Mouse (Mus musculus) ovary, adult 2 months (tissue): ENCODE data around the gene Ubxn1. TPM values are rescaled to one million over a fixed set of nuclear protein-coding genes. Genes with fewer than 3 reads are reported as not detected.

ENCODE experiments used
- polyA plus RNA-seq: library from polyadenylated mRNA; depleted of rRNA; stranded (reverse); fragments of >200 nt; gene quantifications from 2 replicates; pipeline ENCODE4 v1.2.3, GENCODE M21; 2012; rRNA removed

Ubxn1 gene
- polyA plus RNA-seq = 115 and 129 TPM in 2 replicates

DNA sequence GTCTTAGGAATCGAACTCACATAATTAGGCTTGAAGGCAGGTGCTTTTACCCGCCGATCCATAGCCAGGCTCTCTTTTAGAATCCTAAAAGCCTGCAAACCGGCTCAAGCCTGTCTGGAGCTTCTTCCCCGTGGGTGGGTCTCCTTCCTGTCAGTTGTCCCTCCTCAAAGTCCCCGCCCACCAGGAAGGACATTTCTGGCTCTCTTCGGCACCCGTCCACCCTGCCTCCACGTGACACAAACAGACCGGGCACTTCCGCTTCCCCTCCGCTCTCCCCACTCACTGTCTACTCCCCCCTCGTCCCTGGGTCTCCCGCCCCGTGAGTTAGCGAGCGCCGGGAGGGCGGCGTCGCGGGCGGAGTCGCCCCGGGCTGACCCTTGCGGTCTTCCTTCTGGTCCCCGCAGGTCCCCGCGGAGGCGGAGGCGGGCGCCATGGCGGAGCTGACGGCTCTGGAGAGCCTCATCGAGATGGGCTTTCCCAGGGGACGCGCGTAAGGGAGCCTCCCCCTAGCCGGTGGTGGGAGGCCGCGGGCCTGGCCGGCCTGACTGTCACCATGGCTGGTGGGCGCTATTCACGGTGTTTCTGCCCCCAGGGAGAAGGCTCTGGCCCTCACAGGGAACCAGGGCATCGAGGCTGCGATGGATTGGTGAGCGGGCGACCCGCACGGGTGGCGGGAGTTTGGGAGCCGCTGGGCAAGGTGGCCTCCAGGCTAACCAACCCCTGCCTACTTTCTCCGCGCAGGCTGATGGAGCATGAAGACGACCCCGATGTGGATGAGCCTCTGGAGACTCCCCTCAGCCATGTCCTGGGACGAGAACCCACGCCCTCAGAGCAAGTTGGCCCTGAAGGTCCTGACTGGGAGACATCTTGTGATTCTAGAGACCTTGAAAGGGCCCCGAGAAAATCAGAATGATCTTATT lies at the start of gene Ubxn1:
Gene Ubxn1, plus strand, starts transcription at position 230 of the 920 bp plus-strand sequence.

DNA sequence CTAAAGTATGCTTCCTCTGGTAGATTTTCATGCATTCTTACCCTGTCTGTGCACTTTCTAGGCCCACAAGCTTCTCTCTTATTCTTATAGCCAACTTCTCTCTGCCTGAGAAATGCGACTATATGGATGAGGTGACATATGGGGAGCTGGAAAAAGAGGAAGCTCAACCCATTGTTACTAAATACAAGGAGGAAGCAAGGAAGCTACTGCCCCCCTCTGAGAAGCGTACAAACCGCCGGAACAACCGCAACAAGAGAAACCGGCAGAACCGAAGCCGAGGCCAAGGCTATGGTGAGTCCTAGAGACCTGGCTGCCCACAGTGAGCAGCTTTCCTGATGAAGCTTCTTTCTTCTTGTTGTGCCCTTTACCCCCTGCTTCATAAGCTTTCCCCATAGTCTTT lies 41.6 kb upstream of the Ubxn1 start, which contains the start of gene AC129217.1:
Gene AC129217.1, plus strand, starts transcription at position 114 of the 400 bp plus-strand sequence.

DNA sequence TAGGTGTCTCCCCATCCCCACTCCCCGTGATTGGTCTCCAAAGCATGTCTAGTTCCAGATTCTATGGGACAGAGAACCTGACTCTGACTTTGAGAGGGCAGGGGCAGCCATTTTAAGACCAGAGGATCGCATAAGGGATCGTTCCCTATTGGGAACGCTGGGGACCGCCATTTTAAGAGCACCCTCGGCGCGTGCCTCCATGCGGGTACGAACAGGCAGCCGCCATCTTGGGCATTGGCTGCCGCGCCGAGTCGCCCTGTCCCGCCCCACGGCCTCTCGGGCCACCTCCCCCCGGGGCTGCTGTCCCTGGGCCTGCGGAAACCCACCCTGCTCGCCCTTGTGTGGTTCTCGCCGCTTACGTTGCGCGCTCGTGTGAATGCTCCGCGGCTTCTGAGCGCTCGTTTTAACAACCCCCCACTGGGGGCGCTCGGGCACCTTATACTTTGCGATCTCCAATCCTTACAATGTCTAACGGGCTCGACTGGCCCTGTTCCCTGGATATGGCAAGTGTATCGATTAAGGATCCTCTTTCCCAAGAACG lies 34.0 kb upstream of the Ubxn1 start, which contains the start of gene Bscl2:
Gene Bscl2, plus strand, starts transcription at position 217 of the 541 bp plus-strand sequence.

DNA sequence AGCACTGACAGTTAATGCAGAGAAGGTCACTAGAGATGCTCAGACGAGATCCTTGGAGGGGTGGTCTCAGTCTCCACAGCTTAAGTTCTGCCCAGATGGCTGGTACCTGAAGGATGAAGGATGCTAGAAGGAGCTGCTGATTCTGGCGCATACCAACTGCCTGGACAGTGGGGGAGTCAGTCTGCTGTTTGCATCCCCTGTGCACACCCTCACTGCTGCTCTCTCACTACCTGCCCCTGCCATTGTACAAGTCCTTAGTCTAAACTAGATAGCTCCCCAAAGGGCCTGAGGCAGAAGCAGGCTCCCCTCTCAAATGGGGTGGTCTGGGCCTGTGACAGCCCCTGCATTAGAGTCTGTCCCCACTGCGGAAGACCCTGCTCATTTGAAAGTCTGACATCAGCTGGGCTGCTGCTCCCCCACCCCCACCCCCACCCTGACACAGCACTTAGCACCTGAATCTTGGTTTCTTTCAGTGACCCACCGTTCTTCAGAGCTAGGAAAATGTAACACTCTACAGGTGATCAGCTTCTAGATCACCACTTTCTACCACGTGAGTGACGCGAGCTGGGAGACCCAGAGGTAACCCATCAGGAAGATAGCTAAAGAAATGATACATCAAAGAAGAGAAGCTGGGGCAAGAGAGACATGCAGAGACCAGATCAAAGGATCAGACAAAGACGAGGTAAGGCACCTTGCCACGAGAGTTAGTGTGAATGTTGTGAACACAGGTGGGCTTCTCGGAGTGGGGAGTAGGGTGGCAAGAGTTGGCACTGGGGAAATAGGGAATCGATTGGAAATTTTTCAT lies 32.0 kb upstream of the Ubxn1 start, which contains the start of gene Gng3:
Gene Gng3, minus strand, starts transcription at position 92 of the 805 bp plus-strand sequence.

DNA sequence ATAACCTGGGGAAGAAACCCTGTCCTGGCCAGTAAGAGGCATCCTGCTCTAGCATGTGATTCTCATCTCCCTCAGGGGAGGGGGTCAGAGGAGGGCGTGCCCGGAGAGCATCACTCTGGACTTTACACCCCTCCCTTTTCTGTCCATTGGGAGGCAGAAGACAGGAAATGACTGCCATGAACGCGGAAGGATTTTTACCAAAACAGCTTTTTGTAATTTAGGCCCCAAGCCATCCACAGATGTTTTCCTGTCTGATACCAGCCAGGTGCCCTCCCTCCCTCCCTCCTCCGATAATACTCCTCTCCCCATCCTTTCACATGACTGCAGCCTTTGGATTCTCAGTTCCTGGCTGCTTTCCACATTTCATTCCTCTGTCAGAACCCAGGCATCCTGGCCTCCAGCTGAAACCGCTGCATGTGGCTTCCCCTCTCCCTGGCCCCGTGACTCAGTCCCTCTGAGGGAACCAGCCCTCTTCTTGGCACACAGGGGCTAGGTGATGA lies 20.8 kb upstream of the Ubxn1 start, which contains the start of gene Lrrn4cl:
Gene Lrrn4cl, plus strand, starts transcription at position 367 of the 500 bp plus-strand sequence.

DNA sequence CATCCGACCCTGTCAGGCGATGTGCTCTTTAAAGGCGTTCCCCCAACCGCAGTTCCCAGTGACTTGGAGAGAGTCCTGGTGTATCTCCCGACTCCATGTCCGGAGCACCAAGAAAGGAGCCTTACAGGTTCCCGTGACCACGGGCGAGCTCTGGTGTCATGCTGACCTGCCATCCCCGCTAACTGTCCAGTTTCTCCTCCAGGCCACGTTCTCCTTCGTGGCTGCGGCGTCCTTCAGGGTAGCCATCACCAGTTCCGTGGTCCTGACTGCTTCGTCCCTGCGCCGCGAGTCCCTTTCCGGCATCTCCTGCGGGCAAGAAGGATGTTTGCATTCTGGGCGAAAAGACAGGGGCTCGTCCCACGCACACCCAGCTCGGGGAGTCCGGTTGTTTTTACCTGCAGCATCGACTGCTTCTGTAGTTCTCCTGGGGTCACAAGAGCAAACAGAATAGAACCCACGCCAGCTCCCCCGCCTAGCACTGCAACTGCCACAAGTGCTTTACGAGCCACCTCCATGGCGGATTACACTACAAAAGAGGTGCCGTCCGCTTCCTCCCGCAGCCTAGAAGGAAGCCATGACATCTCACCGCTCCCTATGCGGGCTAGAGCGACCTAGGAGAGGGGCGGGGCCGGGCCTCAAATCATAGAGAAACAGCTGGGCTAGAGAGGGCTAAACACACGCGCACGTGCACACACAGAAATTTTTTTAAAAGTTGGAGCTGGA lies 9.2 kb downstream of the Ubxn1 start, which contains the start of gene Uqcc3:
Gene Uqcc3, minus strand, starts transcription at position 613 of the 723 bp plus-strand sequence.

DNA sequence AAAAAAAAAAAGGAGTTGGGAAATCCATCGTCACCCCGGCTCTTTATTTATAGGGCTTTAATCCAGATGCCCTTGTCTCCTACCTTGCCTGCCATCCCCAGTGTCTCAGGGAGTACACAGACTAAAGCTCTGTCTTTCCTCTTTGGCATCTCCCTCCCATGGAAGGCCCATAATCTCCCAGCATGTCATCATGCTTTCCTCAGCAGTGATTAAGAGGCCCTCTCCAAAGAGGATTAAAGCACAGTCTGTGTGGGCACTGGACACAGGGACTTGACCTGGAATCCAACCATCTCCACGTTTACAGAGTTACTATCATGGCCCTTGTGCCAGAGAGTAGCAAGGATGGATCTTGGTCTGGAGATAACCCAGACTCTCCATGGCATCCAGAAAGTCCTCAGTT lies 12.3 kb downstream of the Ubxn1 start, which contains the start of the genes Lbhd1 and Gm49403:
Gene Lbhd1, plus strand, starts transcription at position 117 of the 400 bp plus-strand sequence.
Gene Gm49403, plus strand, starts transcription at position 315 of the 400 bp plus-strand sequence.

DNA sequence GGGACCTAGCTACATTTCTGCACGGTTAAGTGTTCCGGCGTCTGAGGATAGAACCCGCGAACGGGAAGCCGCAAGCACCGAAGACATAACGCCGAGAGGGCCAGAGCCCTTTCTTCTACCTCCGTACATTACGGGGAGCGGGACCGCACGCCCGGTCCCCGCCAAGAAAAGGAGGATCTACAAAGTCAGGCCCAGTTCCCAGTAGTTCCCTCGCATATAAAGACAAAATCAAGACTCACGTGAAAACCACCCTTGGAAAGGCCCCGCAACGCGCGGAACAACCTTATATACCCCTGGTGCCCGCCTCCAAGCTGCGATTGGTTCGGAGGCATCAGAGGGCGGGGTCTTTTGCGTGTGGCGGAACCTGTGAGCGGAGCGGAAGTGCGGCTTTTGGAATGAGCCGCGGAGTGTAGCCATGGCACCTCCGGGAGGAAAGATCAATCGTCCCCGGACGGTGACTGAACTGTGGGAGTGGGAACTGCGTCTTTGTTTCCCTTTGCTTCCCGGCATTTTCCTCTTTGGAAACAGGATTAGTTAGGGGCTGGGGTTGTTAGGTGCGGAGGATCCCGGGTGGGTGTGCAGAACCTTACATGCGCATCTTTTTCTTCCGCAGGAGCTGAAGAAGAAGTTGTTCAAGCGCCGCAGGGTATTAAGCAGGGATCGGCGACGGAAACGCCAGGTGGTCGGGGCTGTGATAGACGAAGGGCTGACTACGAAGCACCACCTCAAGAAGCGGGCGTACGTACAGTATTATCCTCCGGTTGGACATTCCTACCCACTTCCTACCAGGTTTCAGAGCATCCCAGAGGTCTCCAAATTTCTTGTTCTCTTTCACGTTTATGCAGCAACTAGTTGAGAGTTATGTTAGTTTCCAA lies 17.5 kb downstream of the Ubxn1 start, which contains the start of the genes 1810009A15Rik and Gm49416:
Gene 1810009A15Rik, plus strand, starts transcription at position 343 of the 875 bp plus-strand sequence.
Gene Gm49416, plus strand, starts transcription at position 416 of the 875 bp plus-strand sequence.

DNA sequence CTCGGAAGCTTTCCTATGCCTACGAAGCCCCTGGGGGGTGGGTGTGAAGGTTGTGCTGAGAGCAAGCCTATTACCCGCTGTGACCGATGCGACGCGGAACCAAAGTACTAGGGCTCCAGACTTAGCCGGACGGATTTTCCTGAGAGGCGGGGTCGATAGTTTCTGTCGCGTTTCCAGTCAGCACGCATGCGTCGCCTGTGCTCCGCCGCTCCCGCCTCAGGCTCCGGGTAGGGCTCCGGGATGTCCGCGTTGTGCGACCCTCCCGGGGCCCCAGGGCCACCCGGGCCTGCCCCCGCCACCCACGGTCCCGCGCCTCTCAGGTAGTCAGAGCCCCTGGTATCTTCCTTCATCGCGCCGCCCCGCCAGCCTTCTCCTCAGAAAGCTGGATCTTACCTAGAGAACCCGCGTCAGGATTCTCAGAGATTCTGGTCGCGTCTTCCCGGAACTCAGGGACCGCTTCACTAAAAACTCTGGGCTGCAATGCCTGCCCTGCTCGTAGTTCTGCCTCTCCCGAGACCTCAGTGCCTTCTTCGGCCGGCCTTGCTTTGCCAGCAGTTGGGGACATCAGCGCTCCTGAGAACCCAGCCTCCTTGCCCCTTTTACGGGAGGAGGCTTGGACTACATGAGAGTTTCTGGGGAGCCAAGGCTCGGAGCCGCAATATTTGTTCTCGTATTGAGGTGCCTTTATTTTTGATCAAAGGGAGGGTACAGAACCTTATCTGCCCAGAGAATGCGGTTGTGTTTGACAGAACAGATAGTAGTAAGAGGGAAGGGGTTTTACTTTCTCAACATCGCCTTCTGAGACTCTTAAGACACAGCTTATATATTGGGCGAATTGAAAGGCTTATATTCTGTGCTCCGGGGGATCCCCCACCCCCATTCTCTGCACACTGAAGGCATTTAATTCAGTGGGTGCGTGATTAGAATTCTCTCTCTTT lies 21.8 kb downstream of the Ubxn1 start, which contains the start of gene Ints5:
Gene Ints5, plus strand, starts transcription at position 177 of the 938 bp plus-strand sequence.

DNA sequence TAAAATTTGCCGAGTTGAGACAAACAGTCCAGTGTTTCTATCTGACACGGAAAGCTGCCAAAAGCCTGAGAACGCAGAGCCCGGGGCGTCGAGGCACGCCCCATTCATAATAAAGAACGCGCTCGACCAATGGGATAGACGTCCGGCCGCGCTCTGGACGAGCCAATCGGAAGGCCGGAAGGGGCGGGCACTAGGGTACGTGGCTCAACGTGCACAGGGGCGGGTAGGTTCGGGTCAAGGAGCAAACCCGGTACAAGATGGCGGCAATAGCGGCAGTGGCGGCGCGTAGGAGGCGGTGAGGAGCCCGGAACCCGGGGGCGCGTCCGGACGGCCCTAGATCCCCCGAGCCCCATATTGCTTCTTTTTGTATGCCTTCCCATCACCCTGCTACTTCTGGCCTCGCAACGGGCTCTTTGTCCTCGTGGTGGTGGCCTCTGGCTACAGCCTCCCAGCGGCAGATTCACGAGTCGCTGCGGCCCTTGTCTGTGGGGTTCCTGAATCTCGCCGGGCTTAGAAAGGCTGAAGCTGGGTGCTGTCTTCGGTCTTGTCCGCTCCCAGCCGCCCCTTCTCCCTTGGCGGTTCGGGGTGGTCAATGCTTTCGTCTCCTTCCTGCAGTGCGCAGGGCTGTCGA lies 26.7 kb downstream of the Ubxn1 start, which contains the start of gene Ganab:
Gene Ganab, plus strand, starts transcription at position 207 of the 631 bp plus-strand sequence.

DNA sequence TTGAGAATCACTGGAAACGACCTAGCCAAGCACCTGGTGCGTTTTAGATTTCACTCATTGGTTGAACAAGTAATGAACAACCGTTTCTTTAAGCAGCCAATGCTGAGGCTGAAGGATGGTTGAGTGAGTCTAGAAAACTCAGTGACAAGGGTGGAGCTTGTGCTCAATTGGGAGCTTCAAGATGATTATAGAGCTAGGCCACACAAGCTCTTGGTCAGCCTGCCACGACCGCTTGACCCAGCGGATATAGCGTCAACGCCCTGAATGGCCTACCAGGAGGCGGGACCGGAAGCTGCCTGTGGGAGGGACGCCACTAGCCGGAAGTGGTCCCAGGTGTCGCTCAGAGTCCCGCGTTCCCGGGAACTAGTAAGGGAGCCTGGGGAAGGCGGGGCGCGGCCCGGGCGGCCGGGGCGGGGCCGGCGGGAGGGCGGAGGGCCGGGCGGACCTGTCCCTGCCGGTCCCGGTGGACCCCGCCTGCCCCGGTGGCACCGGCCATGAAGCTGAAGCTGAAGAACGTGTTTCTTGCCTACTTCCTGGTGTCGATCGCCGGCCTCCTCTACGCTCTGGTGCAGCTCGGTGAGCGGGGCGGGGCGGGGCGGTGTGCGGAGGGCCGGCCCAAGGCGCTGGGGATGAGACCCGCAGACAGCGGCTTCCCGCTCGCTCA lies 48.9 kb downstream of the Ubxn1 start, which contains the start of gene B3gat3:
Gene B3gat3, plus strand, starts transcription at position 302 of the 664 bp plus-strand sequence.

Other genes starting within 250 kb of the Ubxn1 start
- 0.27 and 0.39 TPM in 2 replicates for gene Chrm1, start 207.7 kb upstream of the Ubxn1 start, polyA plus RNA-seq
- gene Slc3a2, start 148.1 kb upstream of the Ubxn1 start, polyA plus RNA-seq = 264 and 289 TPM in 2 replicates
- 39.6 and 45.2 TPM in 2 replicates for gene Wdr74, start 135.7 kb upstream of the Ubxn1 start, polyA plus RNA-seq
- not detected in 2 replicates for gene 1700092M07Rik, start 130.8 kb upstream of the Ubxn1 start, polyA plus RNA-seq
- 114 and 132 TPM in 2 replicates for gene Stx5a, start 130.1 kb upstream of the Ubxn1 start, polyA plus RNA-seq
- gene Nxf1, start 114.4 kb upstream of the Ubxn1 start, polyA plus RNA-seq = 61.6 and 71.3 TPM in 2 replicates
- 276 and 327 TPM in 2 replicates for gene Tmem223, start 100.5 kb upstream of the Ubxn1 start, polyA plus RNA-seq
- gene Tmem179b, start 97.0 kb upstream of the Ubxn1 start, polyA plus RNA-seq = 127 and 136 TPM in 2 replicates
- 26.9 and 28.3 TPM in 2 replicates for gene Taf6l, start 85.1 kb upstream of the Ubxn1 start, polyA plus RNA-seq
- gene Polr2g, start 72.9 kb upstream of the Ubxn1 start, polyA plus RNA-seq = 24.6 and 45.5 TPM in 2 replicates
- gene Zbtb3, start 68.9 kb upstream of the Ubxn1 start, polyA plus RNA-seq = 3.0 and 3.2 TPM in 2 replicates
- gene Ttc9c, start 52.2 kb upstream of the Ubxn1 start, polyA plus RNA-seq = 12.5 and 19.6 TPM in 2 replicates
- 16.0 and 24.5 TPM in 2 replicates for gene Hnrnpul2, start 51.5 kb upstream of the Ubxn1 start, polyA plus RNA-seq
- 0.68 TPM in 1 of 2 replicates, not detected in the other for gene AC129217.1, start 41.7 kb upstream of the Ubxn1 start, polyA plus RNA-seq
- 183 and 186 TPM in 2 replicates for gene Bscl2, start 34.0 kb upstream of the Ubxn1 start, polyA plus RNA-seq
- gene Gng3, start 32.3 kb upstream of the Ubxn1 start, polyA plus RNA-seq = 1.5 and 1.9 TPM in 2 replicates
- 3.2 and 4.4 TPM in 2 replicates for gene Lrrn4cl, start 20.7 kb upstream of the Ubxn1 start, polyA plus RNA-seq
- gene Uqcc3, start 9.4 kb downstream of the Ubxn1 start, polyA plus RNA-seq = 22.7 and 33.5 TPM in 2 replicates
- 0.85 and 1.2 TPM in 2 replicates for gene Lbhd1, start 12.2 kb downstream of the Ubxn1 start, polyA plus RNA-seq
- gene Gm49403, start 12.4 kb downstream of the Ubxn1 start, polyA plus RNA-seq = not detected in 2 replicates
- 19.1 and 24.3 TPM in 2 replicates for gene 1810009A15Rik, start 17.4 kb downstream of the Ubxn1 start, polyA plus RNA-seq
- gene Gm49416, start 17.4 kb downstream of the Ubxn1 start, polyA plus RNA-seq = not detected in 2 replicates
- 37.5 and 40.2 TPM in 2 replicates for gene Ints5, start 21.5 kb downstream of the Ubxn1 start, polyA plus RNA-seq
- 135 and 159 TPM in 2 replicates for gene Ganab, start 26.6 kb downstream of the Ubxn1 start, polyA plus RNA-seq
- 118 and 124 TPM in 2 replicates for gene B3gat3, start 48.9 kb downstream of the Ubxn1 start, polyA plus RNA-seq
- 23.4 and 23.7 TPM in 2 replicates for gene Rom1, start 57.9 kb downstream of the Ubxn1 start, polyA plus RNA-seq
- gene Eml3, start 58.1 kb downstream of the Ubxn1 start, polyA plus RNA-seq = 73.5 and 83.4 TPM in 2 replicates
- gene Mta2, start 70.4 kb downstream of the Ubxn1 start, polyA plus RNA-seq = 21.7 and 22.8 TPM in 2 replicates
- gene Tut1, start 82.4 kb downstream of the Ubxn1 start, polyA plus RNA-seq = 24.1 and 25.9 TPM in 2 replicates
- 306 and 361 TPM in 2 replicates for gene Eef1g, start 95.5 kb downstream of the Ubxn1 start, polyA plus RNA-seq
- gene Ahnak, start 117.8 kb downstream of the Ubxn1 start, polyA plus RNA-seq = 16.0 and 16.5 TPM in 2 replicates
- gene Scgb1a1, start 216.5 kb downstream of the Ubxn1 start, polyA plus RNA-seq = 5.3 TPM in 1 of 2 replicates, not detected in the other